ENCODE assay signal across 8 mouse cellular contexts in the genomic region with DNA sequence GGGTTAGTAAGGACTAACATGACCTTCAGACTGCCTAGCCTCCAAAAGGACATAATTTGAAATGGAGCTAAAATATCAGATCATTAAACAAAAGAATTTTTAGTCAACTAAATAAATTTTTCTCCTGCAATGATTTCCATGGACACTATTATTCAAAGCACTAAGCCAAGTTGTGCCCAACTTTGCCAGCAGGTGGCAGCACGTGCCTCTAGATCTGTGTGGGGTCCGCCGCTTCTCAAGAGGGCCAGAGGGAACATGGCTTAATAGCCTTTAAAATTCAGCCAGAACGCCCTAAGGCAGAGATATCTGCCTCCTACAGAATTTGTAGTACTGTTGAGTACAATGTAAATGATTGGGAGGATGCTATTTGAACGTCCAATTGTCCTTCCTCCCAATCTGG.
DNase-seq lines count a peak whose midpoint lies in the region; ATAC-seq and TF ChIP-seq lines count a peak whose summit lies in the region.

No protein-coding gene starts in this region.

- H3K4me1 ChIP-seq in MEL (ENCODE audit: control insufficient read depth in 1 of 2, insufficient read depth in 2 of 2, low read length in 2 of 2): no peaks in the 10 kb centered on the region
- H3K4me1 ChIP-seq in embryonic fibroblast, embryonic 13.5 days (ENCODE audit: control insufficient read depth, insufficient read depth, low read length): no peaks in the 10 kb centered on the region

- TF ChIP-seq RAD21 in MEL (IDR thresholded peaks at IDR 0.05; ENCODE audit: low read depth, low read length): peak; percentile 52

- no peak overlapping the region for H3K9ac ChIP-seq in MEL (ENCODE audit: control insufficient read depth, low read depth, low read length, poor library complexity, severe bottlenecking)

- H3K9me3 ChIP-seq in MEL (replicated peaks; ENCODE audit: insufficient read depth, low read length): no peaks in the 10 kb centered on the region

- no peak overlapping the region for H3K27ac ChIP-seq in MEL (ENCODE audit: control insufficient read depth, low read depth, low read length)
- no peak overlapping the region for H3K27ac ChIP-seq in embryonic fibroblast, embryonic 13.5 days (ENCODE audit: insufficient read depth, low read length)

- TF ChIP-seq EP300 in MEL (IDR thresholded peaks at IDR 0.05; ENCODE audit: low read depth in 1 of 2, low read length in 2 of 2): no peak

- peak; percentile 58 to 89 (median 73) for TF ChIP-seq CTCF in MEL (IDR thresholded peaks at IDR 0.05 in 2 of 3, conservative IDR thresholded peaks at IDR 0.05 in 1 of 3; ENCODE audit: control insufficient read depth in 1 of 3, insufficient read depth in 1 of 3, low read depth in 2 of 3, low read length in 3 of 3, poor library complexity in 1 of 3, severe bottlenecking in 1 of 3)
- TF ChIP-seq CTCF in embryonic fibroblast, embryonic 13.5 days (IDR thresholded peaks at IDR 0.05; ENCODE audit: borderline replicate concordance, insufficient read depth, low read length): peak; percentile 91

- peak; percentile 28 to 37; a peak in 1 of 4 replicates for ATAC-seq in hematopoietic stem cell, adult 5-6 weeks (replicated peaks in 1 of 2; ENCODE audit: insufficient read depth in 1 of 2, low FRiP score in 2 of 2, low TSS enrichment in 1 of 2, low read depth in 1 of 2, poor library complexity in 2 of 2, severe bottlenecking in 2 of 2)
- no peak for ATAC-seq in erythroblast, adult 5-6 weeks (replicated peaks; ENCODE audit: low FRiP score, poor library complexity, severe bottlenecking)

- H3K27me3 ChIP-seq in MEL (ENCODE audit: control insufficient read depth in 1 of 2, insufficient read depth in 2 of 2, low read length in 2 of 2): no peaks in the 10 kb centered on the region

- no peak overlapping the region for H3K4me3 ChIP-seq in MEL (ENCODE audit: control insufficient read depth in 1 of 2, insufficient read depth in 1 of 2, low read depth in 2 of 2, low read length in 2 of 2)
- H3K4me3 ChIP-seq in embryonic fibroblast, embryonic 13.5 days (ENCODE audit: insufficient read depth, low read length): no peak overlapping the region

- TF ChIP-seq POLR2A in MEL (IDR thresholded peaks at IDR 0.05; ENCODE audit: control insufficient read depth in 1 of 2, insufficient read depth in 1 of 2, low read depth in 1 of 2, low read length in 2 of 2, poor library complexity in 1 of 2): no peak
- no peak for TF ChIP-seq POLR2A in embryonic fibroblast, embryonic 13.5 days (IDR thresholded peaks at IDR 0.05; ENCODE audit: low read depth, low read length)

- DNase-seq in MEL (ENCODE audit: low read depth, low spot score): peak; percentile 54
- peak; percentile 42 to 46 for DNase-seq in adrenal gland, postnatal 4 days (ENCODE audit: low spot score in 2 of 2)
- DNase-seq in layer of hippocampus, postnatal 36 days: peak; percentile 70 to 81
- peak; percentile 71 to 81 for DNase-seq in lung, postnatal 4 days
- peak; percentile 87 to 90 for DNase-seq in right cerebral cortex, postnatal 10 days (ENCODE audit: low spot score in 2 of 2)

- no peaks in the 10 kb centered on the region; a peak in 1 of 4 replicates for H3K36me3 ChIP-seq in MEL (ENCODE audit: control insufficient read depth in 1 of 2, insufficient read depth in 2 of 2, low read length in 2 of 2)

- no peaks in the 10 kb centered on the region for H3K79me2 ChIP-seq in MEL (ENCODE audit: control insufficient read depth, insufficient read depth, low read length, poor library complexity)

TF ChIP-seq in MEL, 35 proteins besides CTCF, POLR2A, EP300 and RAD21:
- TF ChIP-seq MAX (IDR thresholded peaks at IDR 0.05; ENCODE audit: low read length): 0 out of 2 replicates have a peak, but pooled peaks have one; percentile 20
- TF ChIP-seq MXI1 (IDR thresholded peaks at IDR 0.05; ENCODE audit: low read depth, low read length): no peak
- peak; percentile 65 for TF ChIP-seq SMC3 (IDR thresholded peaks at IDR 0.05; ENCODE audit: low read depth, low read length)
- no peak for TF ChIP-seq UBTF (IDR thresholded peaks at IDR 0.05; ENCODE audit: borderline replicate concordance, insufficient read depth, low read depth, low read length)
- no peak for TF ChIP-seq MYC (IDR thresholded peaks at IDR 0.05; ENCODE audit: low read depth, low read length)
- peak; percentile 27; the same call in 1 of the 2 replicates for TF ChIP-seq ZC3H11A (IDR thresholded peaks at IDR 0.05; ENCODE audit: low read depth, low read length)
